Comparison of ENCODE assay signal across 19 mouse cellular contexts in the genomic region with DNA sequence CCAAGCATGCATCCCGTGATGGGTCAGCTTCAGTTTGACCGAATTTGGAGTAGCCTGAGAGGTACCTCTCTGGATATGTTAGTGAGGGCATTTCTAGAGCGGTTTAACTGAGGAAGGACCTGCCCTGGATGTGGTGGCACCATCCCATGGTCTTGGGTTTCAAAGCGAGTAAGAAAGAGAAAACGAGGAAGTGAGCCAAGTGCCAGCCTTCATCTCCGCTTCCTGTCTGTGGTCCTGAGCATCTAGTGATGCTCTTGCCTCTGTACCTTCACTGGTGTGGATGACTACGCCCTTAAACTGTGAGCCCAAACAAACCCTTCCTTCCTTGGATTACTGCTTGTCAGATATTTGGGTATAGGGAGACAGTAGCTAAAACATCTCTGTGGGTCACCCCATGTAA.
"Had no signal": no experiment of that assay in that cellular context is flagged by ENCODE, and none has a peak within 500 bp of the region (broad histone marks: within the 10 kb centered on the region; RNA-seq: fewer than 3 reads in every experiment).

No protein-coding gene starts in this region.

- H3K27ac ChIP-seq: liver, embryonic 13.5 days; liver, embryonic 15.5 days; lung, embryonic 15.5 days; macrophage; midbrain, embryonic 13.5 days; midbrain, embryonic 15.5 days; neural tube, embryonic 13.5 days; neural tube, embryonic 15.5 days had no signal

- H3K4me3 ChIP-seq: liver, embryonic 13.5 days; liver, embryonic 15.5 days; lung, embryonic 15.5 days; megakaryocyte, embryonic 14.5 days; midbrain, embryonic 13.5 days; midbrain, embryonic 15.5 days; myocyte; neural tube, embryonic 13.5 days; neural tube, embryonic 15.5 days had no signal

- DNase-seq: liver, embryonic 13.5 days; liver, postnatal 0 days; lung, adult 2 months; lung, postnatal 14 days; lung, postnatal 36 days; right cerebral cortex, postnatal 14 days; thymus, postnatal 14 days; thymus, postnatal 36 days had no signal

- H3K9me3 ChIP-seq: liver, embryonic 13.5 days; liver, embryonic 15.5 days; lung, embryonic 15.5 days; midbrain, embryonic 13.5 days; midbrain, embryonic 15.5 days; neural tube, embryonic 13.5 days; neural tube, embryonic 15.5 days had no signal

- H3K9ac ChIP-seq: liver, embryonic 13.5 days; liver, embryonic 15.5 days; liver, postnatal 0 days; lung, embryonic 15.5 days; midbrain, embryonic 13.5 days; midbrain, embryonic 15.5 days; neural tube, embryonic 13.5 days; neural tube, embryonic 15.5 days had no signal

- H3K4me1 ChIP-seq: liver, embryonic 13.5 days; liver, embryonic 15.5 days; megakaryocyte, embryonic 14.5 days; midbrain, embryonic 15.5 days; neural tube, embryonic 15.5 days had no signal

- ATAC-seq: liver, postnatal 0 days; lung, postnatal 0 days; midbrain, embryonic 13.5 days; midbrain, embryonic 15.5 days had no signal

- H3K27me3 ChIP-seq: liver, embryonic 13.5 days; liver, embryonic 15.5 days; lung, embryonic 15.5 days; midbrain, embryonic 13.5 days; midbrain, embryonic 15.5 days; neural tube, embryonic 13.5 days; neural tube, embryonic 15.5 days had no signal

- H3K36me3 ChIP-seq: liver, embryonic 13.5 days; liver, embryonic 15.5 days; lung, embryonic 15.5 days; midbrain, embryonic 13.5 days; midbrain, embryonic 15.5 days; neural tube, embryonic 13.5 days; neural tube, embryonic 15.5 days had no signal

- H3K4me2 ChIP-seq: liver, embryonic 13.5 days; liver, embryonic 15.5 days; lung, embryonic 15.5 days; midbrain, embryonic 11.5 days; midbrain, embryonic 13.5 days; midbrain, embryonic 15.5 days; neural tube, embryonic 13.5 days; neural tube, embryonic 15.5 days had no signal
